Mouse (Mus musculus) heart, embryonic 10.5 days (tissue): ENCODE results near the gene Sec1. TPM values are rescaled to one million over a fixed set of nuclear protein-coding genes. Genes with fewer than 3 reads are reported as not detected.

ENCODE experiments used
- DNase-seq: peaks from one replicate; pipeline ENCODE4 v3.0.0-alpha.2; 2017; ENCODE audit warnings: low spot score
- H3K27ac ChIP-seq: fragments of 300-500 bp; sonication (generic); 2 replicates; pipeline ENCODE4 v1.5.1; 2016; ENCODE audit warnings: mild to moderate bottlenecking
- H3K27me3 ChIP-seq: fragments of 300-500 bp; sonication (generic); 2 replicates; pipeline ENCODE4 v1.6.1; 2016; ENCODE audit warnings: mild to moderate bottlenecking; ENCODE audit not compliant: poor library complexity, insufficient read depth, severe bottlenecking
- H3K36me3 ChIP-seq: fragments of 300-500 bp; sonication (generic); 2 replicates; pipeline ENCODE4 v1.6.1; 2016; ENCODE audit warnings: mild to moderate bottlenecking, moderate library complexity
- H3K4me1 ChIP-seq: fragments of 300-500 bp; sonication (generic); 2 replicates; pipeline ENCODE4 v1.6.1; 2016; ENCODE audit warnings: mild to moderate bottlenecking
- H3K4me3 ChIP-seq: fragments of 300-500 bp; sonication (generic); 2 replicates; pipeline ENCODE4 v1.5.1; 2016; ENCODE audit warnings: mild to moderate bottlenecking, moderate library complexity
- H3K9me3 ChIP-seq: fragments of 300-500 bp; sonication (generic); 2 replicates; pipeline ENCODE4 v1.6.1; 2016; ENCODE audit warnings: mild to moderate bottlenecking, moderate library complexity
- WGBS: fragments of 180-500 bp; shearing (Covaris S2); methylation state at CpG from one replicate; pipeline ENCODE4 v1.1.7; 2016; 5-methylcytosine and 5-hydroxymethylcytosine counted together
- polyA plus RNA-seq: library from polyadenylated mRNA; unstranded; fragments of >200 nt; fragmentation: Nextera tagmentation; extraction: Ambion mirVana; gene quantifications from 2 replicates; pipeline ENCODE4 v1.2.1, GENCODE M21; 2016

Sec1 gene
- polyA plus RNA-seq, 1 experiment from 2014 or later: 0.51 TPM

- H3K36me3 ChIP-seq: peaks cover 90% of the 10 kb centered on the region
Measured at GRCm38 (mm10) chr7:45723301-45723700, 29.1 kb upstream of the Sec1 start.

GRCm38 (mm10) chr7:45722348-45722713 lies 28.1 kb upstream of the Sec1 start:
- Histone ChIP-seq H3K27ac (peak overlapping the region; percentile 42; the same call in 1 of the 2 replicates), H3K9me3 (no peaks in the 10 kb centered on the region), H3K36me3 (peaks cover 85% of the 10 kb centered on the region), H3K27me3 (no peaks in the 10 kb centered on the region), H3K4me1 (peaks cover 40% of the 10 kb centered on the region), H3K4me3 (0 out of 2 replicates have a peak overlapping the region, but pooled peaks have one; percentile 15)
- DNase-seq: no peak
- 71% methylated on average over 13 of the region's 13 CpGs for WGBS

More at GRCm38 (mm10) chr7:45723301-45723700, 29.1 kb upstream of the Sec1 start:
- WGBS: 86% methylated on average over 4 of the region's 4 CpGs
- no peaks in the 10 kb centered on the region for H3K27me3 ChIP-seq
- no peak for DNase-seq
- H3K4me1 ChIP-seq: peaks cover 40% of the 10 kb centered on the region
- H3K4me3 ChIP-seq: no peak overlapping the region
- no peak overlapping the region for H3K27ac ChIP-seq
- H3K9me3 ChIP-seq: no peaks in the 10 kb centered on the region

GRCm38 (mm10) chr7:45721642-45722347 lies 27.6 kb upstream of the Sec1 start:
- Histone ChIP-seq H3K27ac (peak overlapping the region; percentile 42; the same call in 1 of the 2 replicates), H3K27me3 (no peaks in the 10 kb centered on the region), H3K4me3 (0 out of 2 replicates have a peak overlapping the region, but pooled peaks have one; percentile 15), H3K9me3 (no peaks in the 10 kb centered on the region), H3K4me1 (peaks cover 43% of the 10 kb centered on the region), H3K36me3 (peaks cover 81% of the 10 kb centered on the region)
- 73% methylated on average over 13 of the region's 13 CpGs for WGBS
- no peak for DNase-seq

- DNase-seq: no peak
- Histone ChIP-seq H3K36me3 (peaks cover 75% of the 10 kb centered on the region), H3K27me3 (no peaks in the 10 kb centered on the region), H3K9me3 (no peaks in the 10 kb centered on the region), H3K4me1 (peaks cover 46% of the 10 kb centered on the region), H3K27ac (no peak overlapping the region), H3K4me3 (no peak overlapping the region)
- WGBS: 79% methylated on average over 7 of the region's 7 CpGs
Measured at GRCm38 (mm10) chr7:45721234-45721571, 27.0 kb upstream of the Sec1 start.

GRCm38 (mm10) chr7:45720413-45721233 lies 26.4 kb upstream of the Sec1 start, which contains the start of gene Fam83e:
Gene Fam83e, plus strand, starts transcription at chr7:45721212.
- Histone ChIP-seq H3K27ac (peak within 1 kb of the TSS; percentile 42; the same call in 1 of the 2 replicates), H3K36me3 (peaks cover 69% of the 10 kb centered on the region), H3K4me3 (peak within 1 kb of the TSS; percentile 99; the same call in 1 of the 2 replicates), H3K9me3 (no peaks in the 10 kb centered on the region), H3K27me3 (no peaks in the 10 kb centered on the region), H3K4me1 (peaks cover 52% of the 10 kb centered on the region)
- no peak for DNase-seq
- WGBS: 84% methylated on average over 14 of the region's 14 CpGs

GRCm38 (mm10) chr7:45719738-45720412 lies 25.7 kb upstream of the Sec1 start:
- DNase-seq: no peak
- H3K27me3 ChIP-seq: no peaks in the 10 kb centered on the region
- H3K4me1 ChIP-seq: peaks cover 56% of the 10 kb centered on the region
- H3K36me3 ChIP-seq: peaks cover 61% of the 10 kb centered on the region
- H3K4me3 ChIP-seq: peak overlapping the region; percentile 99
- H3K27ac ChIP-seq: no peak overlapping the region
- WGBS: 93% methylated on average over 16 of the region's 16 CpGs
- H3K9me3 ChIP-seq: no peaks in the 10 kb centered on the region

- no peaks in the 10 kb centered on the region for H3K9me3 ChIP-seq
- H3K4me3 ChIP-seq: peak overlapping the region; percentile 99
- H3K36me3 ChIP-seq: peaks cover 54% of the 10 kb centered on the region
- 87% methylated on average over 10 of the region's 10 CpGs for WGBS
- no peaks in the 10 kb centered on the region for H3K27me3 ChIP-seq
- peaks cover 63% of the 10 kb centered on the region for H3K4me1 ChIP-seq
- no peak for DNase-seq
- H3K27ac ChIP-seq: peak overlapping the region; percentile 98
Measured at GRCm38 (mm10) chr7:45719180-45719579, 25.0 kb upstream of the Sec1 start.

GRCm38 (mm10) chr7:45718331-45718730 lies 24.1 kb upstream of the Sec1 start:
- WGBS: under 1% methylated on average over 20 of the region's 20 CpGs
- no peaks in the 10 kb centered on the region for H3K27me3 ChIP-seq
- H3K9me3 ChIP-seq: no peaks in the 10 kb centered on the region
- H3K27ac ChIP-seq: peak overlapping the region; percentile 98
- peaks cover 50% of the 10 kb centered on the region for H3K36me3 ChIP-seq
- H3K4me1 ChIP-seq: peaks cover 67% of the 10 kb centered on the region
- peak overlapping the region; percentile 99 for H3K4me3 ChIP-seq
- DNase-seq: no peak

GRCm38 (mm10) chr7:45717918-45718297 lies 23.7 kb upstream of the Sec1 start, which contains the start of gene Sphk2:
Gene Sphk2, minus strand, starts transcription at chr7:45718002.
- Histone ChIP-seq H3K4me3 (peak within 1 kb of the TSS; percentile 99), H3K27me3 (no peaks in the 10 kb centered on the region), H3K27ac (peak within 1 kb of the TSS; percentile 98), H3K36me3 (peaks cover 50% of the 10 kb centered on the region), H3K4me1 (peaks cover 67% of the 10 kb centered on the region), H3K9me3 (no peaks in the 10 kb centered on the region)
- peak; percentile 98 for DNase-seq
- WGBS: under 1% methylated on average over 41 of the region's 41 CpGs

GRCm38 (mm10) chr7:45716952-45717917 lies 23.0 kb upstream of the Sec1 start:
- H3K27me3 ChIP-seq: no peaks in the 10 kb centered on the region
- no peak for DNase-seq
- peak overlapping the region; percentile 99 for H3K4me3 ChIP-seq
- H3K4me1 ChIP-seq: peaks cover 63% of the 10 kb centered on the region
- peaks cover 50% of the 10 kb centered on the region for H3K36me3 ChIP-seq
- no peaks in the 10 kb centered on the region for H3K9me3 ChIP-seq
- WGBS: 9% methylated on average over 31 of the region's 31 CpGs
- H3K27ac ChIP-seq: peak overlapping the region; percentile 98

GRCm38 (mm10) chr7:45716460-45716857 lies 22.3 kb upstream of the Sec1 start:
- 84% methylated on average over 3 of the region's 3 CpGs for WGBS
- peaks cover 50% of the 10 kb centered on the region for H3K36me3 ChIP-seq
- H3K9me3 ChIP-seq: no peaks in the 10 kb centered on the region
- no peaks in the 10 kb centered on the region for H3K27me3 ChIP-seq
- peak overlapping the region; percentile 98; the same call in 1 of the 2 replicates for H3K27ac ChIP-seq
- H3K4me1 ChIP-seq: peaks cover 55% of the 10 kb centered on the region
- DNase-seq: no peak
- peak overlapping the region; percentile 99 for H3K4me3 ChIP-seq
